Mouse (Mus musculus) liver, embryonic 15.5 days (tissue): ENCODE measurements at regions not wholly inside any gene's neighbourhood (a gene's known extent, or its start where the extent isn't known, plus 50 kb on each side); places are given as distances from the start of the nearest gene placed in this dataset.
"Not testable (repeated sequence)": the region's sequence is repeated elsewhere in the genome, so short reads cannot be mapped to it uniquely, and the experiment has no call there.

Experiments used
- ATAC-seq: fragments of 200-750 bp; cut with Nextera tagmentation; 2 replicates; pipeline ENCODE4 v1.8.0; 2017; ENCODE audit warnings: moderate number of reproducible peaks, mild to moderate bottlenecking, moderate library complexity; ENCODE audit not compliant: insufficient read depth
- H3K27ac ChIP-seq: fragments of 300-500 bp; sonication (generic); replicated peaks from 2 replicates; pipeline ENCODE4 v1.5.1; 2015; ENCODE audit warnings: mild to moderate bottlenecking, inconsistent platforms
- H3K27me3 ChIP-seq: fragments of 300-500 bp; sonication (generic); 2 replicates; pipeline ENCODE4 v1.6.1; 2015; ENCODE audit warnings: mild to moderate bottlenecking, inconsistent platforms
- H3K36me3 ChIP-seq: fragments of 300-500 bp; sonication (generic); replicated peaks from 2 replicates; pipeline ENCODE4 v1.6.1; 2015; ENCODE audit warnings: moderate library complexity, mild to moderate bottlenecking, inconsistent platforms
- H3K4me1 ChIP-seq: fragments of 300-500 bp; sonication (generic); replicated peaks from 2 replicates; pipeline ENCODE4 v1.6.1; 2015; ENCODE audit warnings: inconsistent platforms
- H3K4me2 ChIP-seq: fragments of 300-500 bp; sonication (generic); 2 replicates; pipeline ENCODE4 v1.6.1; 2015; ENCODE audit warnings: moderate library complexity, mild to moderate bottlenecking, inconsistent platforms
- H3K4me3 ChIP-seq: fragments of 300-500 bp; sonication (generic); replicated peaks from 2 replicates; pipeline ENCODE4 v1.5.1; 2015; ENCODE audit warnings: mild to moderate bottlenecking, inconsistent platforms
- H3K9ac ChIP-seq: fragments of 300-500 bp; sonication (generic); 2 replicates; pipeline ENCODE4 v1.6.1; 2015; ENCODE audit warnings: moderate library complexity, mild to moderate bottlenecking, inconsistent platforms
- H3K9me3 ChIP-seq: fragments of 300-500 bp; sonication (generic); replicated peaks from 2 replicates; pipeline ENCODE4 v1.6.1; 2016; ENCODE audit warnings: inconsistent platforms
- WGBS: fragments of 180-500 bp; shearing (Covaris S2); methylation state at CpG from one replicate; pipeline ENCODE4 v1.1.7; 2015; ENCODE audit warnings: mixed read lengths; ENCODE audit not compliant: insufficient replicate concordance; 5-methylcytosine and 5-hydroxymethylcytosine counted together

DNA sequence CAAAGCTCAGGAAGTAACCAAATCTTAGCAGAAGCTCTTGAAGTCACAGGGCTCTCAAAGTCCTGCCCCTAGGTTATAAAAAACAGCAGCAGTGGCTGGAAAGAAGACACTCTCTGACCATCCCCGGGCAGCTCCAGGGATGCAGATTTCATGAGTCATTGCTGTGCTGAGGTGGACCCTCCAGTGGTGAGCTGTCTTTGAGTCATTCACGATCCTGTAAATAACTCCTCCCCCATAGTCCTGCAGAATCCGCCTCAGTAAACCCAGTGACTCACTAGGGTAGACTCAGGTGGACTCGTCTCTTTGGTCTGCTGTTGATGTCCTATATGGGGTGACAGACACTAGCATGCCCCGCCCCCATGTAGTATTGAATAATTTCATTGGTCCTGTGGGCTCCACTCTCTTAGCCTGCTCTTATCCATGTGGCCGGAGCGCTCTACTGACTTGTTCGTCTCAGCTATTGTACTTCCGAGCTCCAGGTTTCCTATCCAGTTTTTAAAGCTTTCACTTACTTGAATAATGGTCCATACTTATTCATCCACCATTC is 164.1 kb upstream of the Hs6st1 start:
- WGBS: 68% methylated on average over 9 of the region's 9 CpGs

DNA sequence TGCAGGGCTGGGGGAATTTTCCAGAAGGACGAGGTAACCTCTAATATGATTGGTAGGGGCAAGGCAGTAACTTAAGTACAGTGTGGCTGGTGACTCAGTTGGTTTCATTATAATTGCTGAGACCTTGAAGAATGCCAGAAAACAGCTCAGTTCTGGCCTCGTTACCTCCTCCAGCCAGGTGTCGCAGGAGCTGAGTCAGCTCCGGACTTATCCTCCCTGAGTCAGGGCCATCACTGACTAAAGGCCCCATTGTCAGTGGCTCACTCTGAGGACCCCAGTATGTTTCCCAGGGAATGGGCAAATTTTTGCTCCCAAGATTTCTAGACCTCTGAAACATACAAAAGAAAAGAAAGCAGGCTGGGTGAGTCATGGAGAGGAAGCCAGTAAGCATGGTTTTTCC is 154.6 kb upstream of the Hs6st1 start:
- H3K27me3 ChIP-seq: no peaks in the 10 kb centered on the region
- no peak overlapping the region for H3K4me2 ChIP-seq
- no peaks in the 10 kb centered on the region for H3K36me3 ChIP-seq
- no peak overlapping the region for H3K9ac ChIP-seq
- 61% methylated on average over 4 of the region's 4 CpGs for WGBS
- no peak overlapping the region for H3K4me3 ChIP-seq
- ATAC-seq: no peak
- no peaks in the 10 kb centered on the region for H3K4me1 ChIP-seq
- no peaks in the 10 kb centered on the region for H3K9me3 ChIP-seq
- H3K27ac ChIP-seq: no peak overlapping the region

More for the DNA sequence above, 164.1 kb upstream of the Hs6st1 start:
- Histone ChIP-seq H3K27ac (no peak overlapping the region), H3K9ac (no peak overlapping the region), H3K9me3 (no peaks in the 10 kb centered on the region), H3K4me1 (no peaks in the 10 kb centered on the region), H3K4me2 (no peak overlapping the region), H3K4me3 (no peak overlapping the region), H3K36me3 (no peaks in the 10 kb centered on the region), H3K27me3 (no peaks in the 10 kb centered on the region)
- no peak for ATAC-seq

DNA sequence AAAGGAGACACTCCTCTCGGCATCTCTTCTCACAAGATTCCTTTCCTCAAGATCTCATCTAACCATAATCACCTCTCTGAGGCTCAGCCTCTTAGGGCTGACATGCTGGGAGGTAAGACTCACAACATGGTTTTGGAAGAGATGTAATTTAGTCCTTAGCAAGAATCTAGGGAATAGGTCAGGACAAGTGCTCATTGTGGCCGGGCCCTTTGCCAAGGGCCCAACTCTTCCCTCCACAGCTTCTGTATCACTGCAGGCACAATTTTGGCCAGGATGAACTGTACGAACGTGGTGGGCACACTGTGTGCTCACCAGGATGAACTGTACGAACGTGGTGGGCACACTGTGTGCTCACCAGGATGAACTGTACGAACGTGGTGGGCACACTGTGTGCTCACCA is 154.0 kb upstream of the Hs6st1 start:
- H3K4me1 ChIP-seq, H3K9ac ChIP-seq, H3K4me2 ChIP-seq, H3K36me3 ChIP-seq, H3K9me3 ChIP-seq, ATAC-seq, H3K27ac ChIP-seq, H3K4me3 ChIP-seq, H3K27me3 ChIP-seq: not testable (repeated sequence)
- 72% methylated on average over 8 of the region's 8 CpGs for WGBS

DNA sequence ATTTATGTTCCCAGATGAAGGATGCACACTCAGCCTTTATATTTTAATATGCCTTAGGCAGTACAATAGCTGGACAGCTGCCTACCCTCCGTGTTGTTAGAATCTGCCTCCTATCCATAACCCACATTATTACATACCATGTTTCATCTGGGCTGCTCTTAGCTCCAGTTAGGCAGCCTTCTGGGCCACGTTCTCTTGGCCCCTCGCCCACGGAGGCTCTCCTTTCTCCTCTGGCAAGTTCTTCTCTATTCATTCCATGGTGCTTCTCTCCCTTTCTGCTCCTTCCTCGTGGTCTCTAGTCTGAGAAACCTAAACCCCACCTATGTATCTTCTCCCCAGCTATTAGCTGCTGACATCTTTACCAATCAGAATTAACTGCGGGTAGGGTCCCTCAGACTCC is 152.7 kb upstream of the Hs6st1 start:
- Histone ChIP-seq H3K36me3 (no peaks in the 10 kb centered on the region), H3K9me3 (no peaks in the 10 kb centered on the region), H3K4me1 (no peaks in the 10 kb centered on the region), H3K27me3 (no peaks in the 10 kb centered on the region), H3K4me3 (no peak overlapping the region), H3K9ac (no peak overlapping the region), H3K4me2 (no peak overlapping the region), H3K27ac (no peak overlapping the region)
- ATAC-seq: no peak
- WGBS: 68% methylated on average over 6 of the region's 6 CpGs

DNA sequence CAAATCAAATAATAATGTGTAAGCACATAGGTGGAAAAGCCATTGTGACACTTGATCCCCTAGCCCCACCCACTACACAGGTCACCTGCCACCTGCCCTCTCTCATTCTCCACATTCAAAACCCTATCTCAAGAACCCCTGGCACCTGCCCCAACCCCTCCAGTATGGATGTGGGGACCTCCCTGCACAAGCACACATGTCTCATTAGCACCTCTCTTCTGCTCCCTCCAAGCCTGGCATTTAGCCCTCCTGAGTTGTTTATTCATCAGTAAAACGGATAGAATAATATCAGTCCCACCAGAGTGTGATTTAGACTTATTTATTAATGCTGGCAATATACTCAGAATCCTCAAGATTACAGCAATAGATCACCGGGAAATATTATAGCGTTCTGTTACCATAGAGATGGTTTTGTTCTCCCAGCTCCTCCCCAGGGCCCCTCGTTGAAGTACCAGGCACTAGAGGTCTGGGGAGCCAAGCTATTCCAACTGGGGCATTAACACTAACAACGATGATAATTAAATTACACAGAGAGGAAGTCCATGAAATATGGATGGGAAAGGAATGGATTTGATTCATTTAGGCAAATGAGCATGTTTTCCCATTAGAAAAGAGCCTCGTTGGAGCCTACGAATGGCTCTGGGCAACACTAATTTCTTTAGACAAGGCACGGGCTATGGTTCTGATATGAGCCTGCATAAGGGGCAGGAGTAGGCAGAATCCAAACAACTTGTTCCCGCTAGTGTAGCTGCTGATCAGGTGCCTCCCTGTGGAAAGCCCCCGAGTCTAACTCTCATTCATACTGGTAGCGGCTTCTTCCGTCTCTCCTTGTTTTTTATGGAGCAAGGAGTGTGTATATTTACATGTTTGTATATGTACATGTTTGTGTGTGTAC is 148.1 kb upstream of the Hs6st1 start:
- WGBS: 64% methylated on average over 12 of the region's 12 CpGs
- no peak for ATAC-seq
- H3K27ac ChIP-seq: no peak overlapping the region

GRCm38 (mm10) chr1:35924796-35925195 is 143.4 kb upstream of the Hs6st1 start:
- Histone ChIP-seq H3K27ac (no peak overlapping the region), H3K4me3 (no peak overlapping the region), H3K9me3 (no peaks in the 10 kb centered on the region), H3K9ac (no peak overlapping the region), H3K27me3 (no peaks in the 10 kb centered on the region), H3K36me3 (no peaks in the 10 kb centered on the region), H3K4me2 (no peak overlapping the region), H3K4me1 (peaks cover 17% of the 10 kb centered on the region)
- ATAC-seq: no peak
- WGBS: 32% methylated on average over 4 of the region's 4 CpGs

More for the DNA sequence above, 148.1 kb upstream of the Hs6st1 start:
- no peak overlapping the region for H3K4me2 ChIP-seq
- H3K9me3 ChIP-seq: no peaks in the 10 kb centered on the region
- peaks cover 3% of the 10 kb centered on the region for H3K4me1 ChIP-seq
- no peaks in the 10 kb centered on the region for H3K36me3 ChIP-seq
- H3K9ac ChIP-seq: no peak overlapping the region
- no peaks in the 10 kb centered on the region for H3K27me3 ChIP-seq
- H3K4me3 ChIP-seq: no peak overlapping the region

GRCm38 (mm10) chr1:35925301-35925700 is 142.9 kb upstream of the Hs6st1 start:
- H3K36me3 ChIP-seq: no peaks in the 10 kb centered on the region
- H3K4me3 ChIP-seq: no peak overlapping the region
- no peak overlapping the region for H3K4me2 ChIP-seq
- H3K4me1 ChIP-seq: peaks cover 17% of the 10 kb centered on the region
- no peak overlapping the region for H3K27ac ChIP-seq
- H3K9me3 ChIP-seq: no peaks in the 10 kb centered on the region
- no peak for ATAC-seq
- no peak overlapping the region for H3K9ac ChIP-seq
- 14% methylated on average over 4 of the region's 4 CpGs for WGBS
- no peaks in the 10 kb centered on the region for H3K27me3 ChIP-seq

DNA sequence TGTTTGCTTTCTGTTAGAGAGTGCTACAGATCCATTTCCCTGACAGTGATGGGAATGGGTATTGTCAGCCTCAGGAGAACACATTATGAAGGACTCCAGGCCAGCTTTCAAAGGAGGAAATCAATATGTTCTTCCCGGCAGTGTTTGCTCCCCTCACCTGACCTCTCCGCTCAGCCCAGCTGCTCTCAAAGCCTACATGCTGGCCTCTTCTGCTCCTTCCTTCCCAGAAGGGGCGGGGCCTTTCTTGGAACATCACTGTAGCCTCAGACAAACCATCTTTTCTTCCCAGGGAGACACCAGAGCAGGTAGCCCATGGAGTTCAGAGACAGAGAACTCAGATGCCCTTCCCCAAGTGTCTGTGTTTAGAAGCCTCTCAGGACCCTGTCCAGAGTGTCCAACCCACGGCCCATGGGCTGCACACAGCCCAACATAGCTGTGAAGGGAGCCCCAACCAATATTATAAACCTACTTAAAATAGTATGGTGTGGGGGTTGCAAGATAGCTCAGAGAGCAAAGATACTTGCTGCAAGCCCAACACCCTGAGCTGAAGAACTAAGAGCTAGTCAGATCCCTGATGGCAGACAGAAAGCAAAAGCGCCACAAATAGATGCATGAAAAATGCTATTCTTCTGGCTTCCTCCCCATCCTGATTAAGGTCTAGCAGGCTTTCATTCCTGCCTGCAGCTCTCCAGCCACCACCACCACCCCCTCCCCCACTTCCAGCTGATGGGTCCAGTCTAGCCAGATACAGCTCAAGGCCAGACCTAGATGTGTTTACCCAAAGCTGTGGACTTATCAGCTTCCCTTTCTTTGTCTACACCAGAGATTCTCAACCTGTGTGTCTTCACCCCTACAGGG is 141.8 kb upstream of the Hs6st1 start:
- Histone ChIP-seq H3K4me3 (no peak overlapping the region), H3K4me1 (peaks cover 20% of the 10 kb centered on the region), H3K36me3 (no peaks in the 10 kb centered on the region), H3K27ac (peak overlapping the region; percentile 31; the same call in 1 of the 2 replicates), H3K27me3 (no peaks in the 10 kb centered on the region), H3K4me2 (no peak overlapping the region), H3K9ac (no peak overlapping the region), H3K9me3 (no peaks in the 10 kb centered on the region)
- WGBS: 34% methylated on average over 5 of the region's 5 CpGs
- ATAC-seq: peak; percentile 69; the same call in 1 of the 2 replicates

DNA sequence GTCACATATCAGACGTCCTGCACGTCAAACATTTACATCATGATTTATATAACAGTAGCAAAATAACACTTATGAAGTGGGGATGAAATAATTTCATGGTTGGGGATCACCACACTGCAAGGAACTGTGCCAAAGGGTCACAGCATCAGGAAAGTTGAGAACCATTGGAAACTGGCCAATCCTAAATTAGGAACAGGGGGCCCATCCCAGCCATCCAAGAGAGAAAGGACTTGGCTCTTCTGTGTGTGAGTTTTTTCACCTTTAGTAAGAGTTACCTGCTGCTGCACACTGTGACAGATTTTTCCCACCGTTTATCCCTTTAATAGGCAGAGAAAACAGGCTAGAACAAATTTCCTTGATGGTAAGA is 141.2 kb upstream of the Hs6st1 start:
- 34% methylated on average over 3 of the region's 3 CpGs for WGBS
- H3K36me3 ChIP-seq: no peaks in the 10 kb centered on the region
- H3K9ac ChIP-seq: no peak overlapping the region
- H3K4me1 ChIP-seq: peaks cover 20% of the 10 kb centered on the region
- peak; percentile 41; the same call in 1 of the 2 replicates for ATAC-seq
- H3K27me3 ChIP-seq: no peaks in the 10 kb centered on the region
- H3K9me3 ChIP-seq: no peaks in the 10 kb centered on the region
- H3K4me3 ChIP-seq: no peak overlapping the region
- 0 out of 2 replicates have a peak overlapping the region, but pooled peaks have one; percentile 7 for H3K27ac ChIP-seq
- no peak overlapping the region for H3K4me2 ChIP-seq

GRCm38 (mm10) chr1:35930351-35930750 is 137.8 kb upstream of the Hs6st1 start:
- no peaks in the 10 kb centered on the region for H3K36me3 ChIP-seq
- H3K9me3 ChIP-seq: no peaks in the 10 kb centered on the region
- H3K27ac ChIP-seq: no peak overlapping the region
- H3K4me1 ChIP-seq: peaks cover 15% of the 10 kb centered on the region
- ATAC-seq: no peak
- H3K9ac ChIP-seq: no peak overlapping the region
- WGBS: 44% methylated on average over 3 of the region's 3 CpGs
- H3K4me3 ChIP-seq: no peak overlapping the region
- no peaks in the 10 kb centered on the region for H3K27me3 ChIP-seq
- no peak overlapping the region for H3K4me2 ChIP-seq

GRCm38 (mm10) chr1:35931056-35931455 is 137.1 kb upstream of the Hs6st1 start:
- peaks cover 8% of the 10 kb centered on the region; the same call in 1 of the 2 replicates for H3K4me1 ChIP-seq
- H3K27ac ChIP-seq: no peak overlapping the region
- no peaks in the 10 kb centered on the region for H3K36me3 ChIP-seq
- no peaks in the 10 kb centered on the region for H3K27me3 ChIP-seq
- H3K4me2 ChIP-seq: no peak overlapping the region
- ATAC-seq: no peak
- no peak overlapping the region for H3K4me3 ChIP-seq
- 69% methylated on average over 7 of the region's 7 CpGs for WGBS
- no peak overlapping the region for H3K9ac ChIP-seq
- H3K9me3 ChIP-seq: no peaks in the 10 kb centered on the region
